Mouse (Mus musculus) liver, embryonic 14.5 days (tissue): Measurements from ENCODE around the gene Abca2.

ENCODE experiments used
- CTCF ChIP-seq: IDR thresholded peaks from 2 replicates; pipeline ENCODE4 v1.5.1; 2016; ENCODE audit warnings: antibody characterized with exemption, low read depth, control low read depth
- EP300 ChIP-seq: IDR thresholded peaks from 2 replicates; pipeline ENCODE4 v1.6.1; 2016; ENCODE audit warnings: antibody characterized with exemption, low read depth

DNA sequence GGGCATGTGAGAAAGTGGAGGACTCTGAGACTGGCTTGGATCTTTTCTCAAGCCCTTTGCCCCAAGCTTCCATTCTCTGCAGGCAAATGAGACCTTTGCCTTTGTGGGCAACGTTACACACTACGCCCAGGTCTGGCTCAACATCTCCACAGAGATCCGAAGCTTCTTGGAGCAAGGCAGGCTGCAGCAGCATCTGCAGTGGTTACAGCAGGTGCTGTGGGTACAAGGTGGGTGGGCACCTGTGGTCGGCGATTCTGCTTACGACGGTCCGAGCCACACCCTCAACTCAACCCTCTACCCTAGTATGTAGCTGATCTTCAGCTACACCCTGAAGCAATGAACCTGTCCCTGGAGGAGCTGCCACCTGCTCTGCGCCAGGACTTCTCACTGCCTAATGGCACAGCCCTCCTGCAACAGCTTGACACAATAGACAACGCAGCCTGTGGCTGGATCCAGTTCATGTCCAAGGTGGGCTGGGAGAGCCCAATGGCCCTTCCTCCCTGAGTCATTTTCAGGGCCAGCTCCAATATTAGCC, 7.8 kb downstream of the Abca2 start:
- TF ChIP-seq CTCF, result no peak
- TF ChIP-seq EP300, result no peak
